Mouse (Mus musculus) liver, adult (tissue): ENCODE measurements around the gene Thoc2.
A peak's percentile ranks its signal among the peaks of the same experiment; 100 is the strongest.

Source experiments
- GATA4 ChIP-seq: IDR thresholded peaks from 2 replicates; pipeline ENCODE4 v1.6.1; 2014; ENCODE audit warnings: mild to moderate bottlenecking, low read length; ENCODE audit not compliant: insufficient replicate concordance

Thoc2 gene

GRCm38 (mm10) chrX:41920574-41920973, at the start of gene Thoc2:
Gene Thoc2 (minus strand): TSS chrX:41920674.
- no peak for TF ChIP-seq GATA4

GRCm38 (mm10) chrX:41970096-41970495, 49.6 kb upstream of the Thoc2 start:
- no peak for TF ChIP-seq GATA4

- TF ChIP-seq GATA4, result no peak
Observed at GRCm38 (mm10) chrX:41969341-41969740, 48.9 kb upstream of the Thoc2 start.

GRCm38 (mm10) chrX:41957161-41957560, 36.7 kb upstream of the Thoc2 start:
- no peak for TF ChIP-seq GATA4

GRCm38 (mm10) chrX:41941840-41942239, 21.4 kb upstream of the Thoc2 start:
- TF ChIP-seq GATA4, result no peak

GRCm38 (mm10) chrX:41924708-41925107, 4.2 kb upstream of the Thoc2 start:
- TF ChIP-seq GATA4, result no peak

GRCm38 (mm10) chrX:41912061-41912401, 8.4 kb downstream of the Thoc2 start:
- TF ChIP-seq GATA4, result no peak

- peak; percentile 44; the same call in 1 of the 2 replicates for TF ChIP-seq GATA4
Observed at GRCm38 (mm10) chrX:41911390-41912060, 8.9 kb downstream of the Thoc2 start.

GRCm38 (mm10) chrX:41910981-41911380, 9.5 kb downstream of the Thoc2 start:
- no peak for TF ChIP-seq GATA4

- TF ChIP-seq GATA4, result no peak
Observed at GRCm38 (mm10) chrX:41910471-41910870, 10.0 kb downstream of the Thoc2 start.

- TF ChIP-seq GATA4, result no peak
Observed at GRCm38 (mm10) chrX:41884759-41885505, 35.5 kb downstream of the Thoc2 start.

- TF ChIP-seq GATA4, result no peak
Observed at GRCm38 (mm10) chrX:41876581-41876980, 43.9 kb downstream of the Thoc2 start.

GRCm38 (mm10) chrX:41837823-41838222, 82.7 kb downstream of the Thoc2 start:
- TF ChIP-seq GATA4, result no peak

GRCm38 (mm10) chrX:41805592-41805991, 114.9 kb downstream of the Thoc2 start:
- no peak for TF ChIP-seq GATA4

- no peak for TF ChIP-seq GATA4
Observed at GRCm38 (mm10) chrX:41793303-41793702, 127.2 kb downstream of the Thoc2 start.
